Mouse (Mus musculus): Measurements from ENCODE around the gene Gm4869.
A peak's percentile ranks its signal among the peaks of the same experiment; 100 is the strongest.

Gene Gm4869

GRCm38 (mm10) chr5:140538111-140538683 is 92.8 kb downstream of the Gm4869 start:
- DNase-seq = no peak

GRCm38 (mm10) chr5:140540106-140540505 is 94.7 kb downstream of the Gm4869 start:
- DNase-seq = peak; percentile 58 to 85

DNA sequence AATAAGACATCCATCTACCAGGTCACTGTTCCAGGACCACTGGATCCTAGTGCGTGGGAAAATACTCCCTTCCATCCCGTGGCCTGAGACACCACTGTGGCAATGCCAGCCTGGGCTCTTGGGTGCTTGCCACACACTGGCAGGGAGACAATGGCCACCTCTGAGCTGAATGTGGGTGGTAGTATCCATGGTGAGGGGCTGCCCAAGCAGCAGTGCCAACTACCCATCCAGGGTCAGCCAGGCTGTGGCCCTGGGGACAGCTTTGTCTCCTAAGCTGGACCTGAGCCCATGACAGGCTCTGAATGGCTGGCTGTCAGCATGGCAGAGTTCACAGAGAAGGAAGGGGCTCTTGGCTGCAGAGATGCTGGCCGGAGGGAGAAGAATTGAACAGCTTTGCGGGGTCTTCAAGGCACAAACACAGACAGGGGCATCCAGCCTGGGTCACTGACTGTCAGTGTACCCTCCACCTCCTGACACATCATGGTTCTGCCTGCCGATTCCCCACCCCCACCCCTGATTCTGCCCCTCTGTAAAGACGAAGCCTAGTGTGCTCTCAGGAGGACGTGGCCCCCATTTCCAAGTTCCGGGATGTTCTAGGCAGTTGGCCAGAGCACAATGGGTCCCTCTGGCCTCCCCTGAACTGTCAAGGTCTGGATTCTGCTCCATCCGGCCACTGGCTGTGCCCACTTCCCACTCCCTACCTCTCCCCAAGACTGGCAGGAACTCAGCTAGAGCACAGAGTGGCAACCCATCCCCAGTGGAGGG is 97.5 kb downstream of the Gm4869 start:
- DNase-seq = no peak

Measured in kidney, adult 8-10 months (tissue).